Comparison of ENCODE assay signal across 18 mouse cellular contexts in the genomic region with DNA sequence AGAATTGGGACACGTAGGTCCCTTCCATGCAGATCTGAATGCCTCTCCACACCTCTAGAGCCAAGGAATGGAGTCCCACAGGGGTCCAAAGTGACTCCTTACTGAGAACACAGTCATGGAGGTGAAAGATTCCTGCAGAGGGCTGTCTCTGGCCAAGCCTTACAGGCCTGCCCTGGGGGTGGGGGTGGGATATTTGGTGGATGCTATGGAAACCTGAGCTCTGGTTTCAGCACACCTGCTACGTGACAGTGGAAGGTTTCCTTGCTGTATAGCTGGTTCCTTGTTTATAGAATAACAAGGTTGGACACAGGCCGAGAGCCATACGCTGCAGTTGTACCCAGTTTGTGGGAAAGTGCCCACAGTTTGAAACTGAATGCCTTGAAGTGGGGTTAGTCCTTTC.
DNase-seq lines count a peak whose midpoint lies in the region; ATAC-seq lines count a peak whose summit lies in the region.
"Had no signal": no experiment of that assay in that cellular context is flagged by ENCODE, and none has a peak within 500 bp of the region (broad histone marks: within the 10 kb centered on the region; RNA-seq: fewer than 3 reads in every experiment).

No protein-coding gene starts in this region.

- H3K4me1 ChIP-seq in heart, embryonic 10.5 days = peaks cover 43% of the 10 kb centered on the region
- H3K4me1 ChIP-seq in hindbrain, embryonic 10.5 days (replicated peaks) = peaks cover 7% of the 10 kb centered on the region
- no peaks in the 10 kb centered on the region for H3K4me1 ChIP-seq in hindbrain, embryonic 11.5 days (replicated peaks; ENCODE audit: control insufficient read depth, insufficient read depth, low read length)
- H3K4me1 ChIP-seq in neural tube, embryonic 11.5 days (ENCODE audit: control insufficient read depth, insufficient read depth, low read length) = no peaks in the 10 kb centered on the region
- no peaks in the 10 kb centered on the region for H3K4me1 ChIP-seq in neural tube, embryonic 15.5 days
- H3K4me1 ChIP-seq: forebrain, embryonic 15.5 days; hindbrain, embryonic 12.5 days; midbrain, embryonic 15.5 days; stomach, embryonic 15.5 days had no signal

- no peaks in the 10 kb centered on the region for H3K27me3 ChIP-seq in heart, embryonic 10.5 days (ENCODE audit: insufficient read depth, poor library complexity, severe bottlenecking)
- no peaks in the 10 kb centered on the region for H3K27me3 ChIP-seq in hindbrain, embryonic 10.5 days (ENCODE audit: insufficient read depth, poor library complexity, severe bottlenecking)
- no peaks in the 10 kb centered on the region for H3K27me3 ChIP-seq in hindbrain, embryonic 11.5 days (ENCODE audit: control insufficient read depth, insufficient read depth, low read length)
- no peaks in the 10 kb centered on the region for H3K27me3 ChIP-seq in neural tube, embryonic 11.5 days (ENCODE audit: control insufficient read depth, insufficient read depth, low read length)
- no peaks in the 10 kb centered on the region for H3K27me3 ChIP-seq in neural tube, embryonic 15.5 days (replicated peaks)
- H3K27me3 ChIP-seq: forebrain, embryonic 15.5 days; hindbrain, embryonic 12.5 days; midbrain, embryonic 15.5 days; stomach, embryonic 15.5 days had no signal

- H3K36me3 ChIP-seq in heart, embryonic 10.5 days = no peaks in the 10 kb centered on the region
- H3K36me3 ChIP-seq in hindbrain, embryonic 10.5 days = no peaks in the 10 kb centered on the region
- H3K36me3 ChIP-seq in hindbrain, embryonic 11.5 days (ENCODE audit: control insufficient read depth, insufficient read depth, low read length) = no peaks in the 10 kb centered on the region
- no peaks in the 10 kb centered on the region for H3K36me3 ChIP-seq in neural tube, embryonic 11.5 days (ENCODE audit: control insufficient read depth, insufficient read depth, low read length)
- H3K36me3 ChIP-seq in neural tube, embryonic 15.5 days = no peaks in the 10 kb centered on the region
- H3K36me3 ChIP-seq: forebrain, embryonic 15.5 days; hindbrain, embryonic 12.5 days; midbrain, embryonic 15.5 days; stomach, embryonic 15.5 days had no signal

- intact Hi-C loops in heart, postnatal 14 days (cut with DNase I) = no loop called here

- no peak overlapping the region for H3K9ac ChIP-seq in hindbrain, embryonic 11.5 days (ENCODE audit: low read depth, low read length)
- no peak overlapping the region for H3K9ac ChIP-seq in neural tube, embryonic 11.5 days (ENCODE audit: low read length)
- H3K9ac ChIP-seq in neural tube, embryonic 15.5 days (replicated peaks) = no peak overlapping the region
- H3K9ac ChIP-seq: forebrain, embryonic 15.5 days; hindbrain, embryonic 12.5 days; midbrain, embryonic 15.5 days; stomach, embryonic 15.5 days had no signal

- WGBS in heart, embryonic 10.5 days = 65% methylated on average over 4 of the region's 4 CpGs
- 63% methylated on average over 4 of the region's 4 CpGs for WGBS in hindbrain, embryonic 10.5 days
- WGBS in hindbrain, embryonic 11.5 days = 69% methylated on average over 4 of the region's 4 CpGs
- 76% methylated on average over 4 of the region's 4 CpGs for WGBS in neural tube, embryonic 11.5 days
- 82% methylated on average over 4 of the region's 4 CpGs for WGBS in neural tube, embryonic 15.5 days

- DNase-seq in heart, embryonic 10.5 days (ENCODE audit: low spot score) = no peak
- no peak for DNase-seq in heart, postnatal 14 days
- DNase-seq in hindbrain, embryonic 10.5 days (ENCODE audit: low spot score) = no peak
- DNase-seq in hindbrain, embryonic 11.5 days (ENCODE audit: low spot score) = no peak
- DNase-seq in neural tube, embryonic 11.5 days (ENCODE audit: low spot score) = peak; percentile 7
- DNase-seq in adrenal gland, adult 2 months = no peak
- DNase-seq: adrenal gland, adult 8-10 months; cerebellum, adult 9-10 months; gastrocnemius, postnatal 25 days; kidney, adult 18-20 months; kidney, postnatal 25 days; thymus, adult 18-20 months had no signal

- no peaks in the 10 kb centered on the region for H3K9me3 ChIP-seq in heart, embryonic 10.5 days
- H3K9me3 ChIP-seq in hindbrain, embryonic 10.5 days = no peaks in the 10 kb centered on the region
- H3K9me3 ChIP-seq in hindbrain, embryonic 11.5 days (ENCODE audit: control insufficient read depth, low read length) = no peaks in the 10 kb centered on the region
- H3K9me3 ChIP-seq in neural tube, embryonic 11.5 days (ENCODE audit: control insufficient read depth, low read length) = no peaks in the 10 kb centered on the region
- no peaks in the 10 kb centered on the region for H3K9me3 ChIP-seq in neural tube, embryonic 15.5 days (replicated peaks)
- H3K9me3 ChIP-seq: forebrain, embryonic 15.5 days; hindbrain, embryonic 12.5 days; midbrain, embryonic 15.5 days; stomach, embryonic 15.5 days had no signal

- ATAC-seq in hindbrain, embryonic 11.5 days (ENCODE audit: low FRiP score) = no peak
- no peak for ATAC-seq in neural tube, embryonic 11.5 days (ENCODE audit: insufficient read depth, low FRiP score, low TSS enrichment)
- ATAC-seq in neural tube, embryonic 15.5 days (ENCODE audit: low FRiP score) = no peak
- ATAC-seq: forebrain, embryonic 15.5 days; midbrain, embryonic 15.5 days had no signal

- H3K4me3 ChIP-seq in heart, embryonic 10.5 days = no peak overlapping the region
- no peak overlapping the region for H3K4me3 ChIP-seq in hindbrain, embryonic 10.5 days
- H3K4me3 ChIP-seq in hindbrain, embryonic 11.5 days (ENCODE audit: low read depth, low read length) = no peak overlapping the region
- H3K4me3 ChIP-seq in neural tube, embryonic 11.5 days (ENCODE audit: low read depth, low read length) = no peak overlapping the region
- H3K4me3 ChIP-seq in neural tube, embryonic 15.5 days (replicated peaks) = no peak overlapping the region
- H3K4me3 ChIP-seq: forebrain, embryonic 15.5 days; hindbrain, embryonic 12.5 days; midbrain, embryonic 15.5 days; myocyte; stomach, embryonic 15.5 days had no signal

- no peak overlapping the region for H3K4me2 ChIP-seq in hindbrain, embryonic 11.5 days (replicated peaks; ENCODE audit: low read depth, low read length)
- H3K4me2 ChIP-seq in neural tube, embryonic 11.5 days (ENCODE audit: low read depth) = no peak overlapping the region
- no peak overlapping the region for H3K4me2 ChIP-seq in neural tube, embryonic 15.5 days
- H3K4me2 ChIP-seq: forebrain, embryonic 15.5 days; hindbrain, embryonic 12.5 days; midbrain, embryonic 15.5 days; stomach, embryonic 15.5 days had no signal

- peak overlapping the region; percentile 38 for H3K27ac ChIP-seq in heart, embryonic 10.5 days
- 0 out of 2 replicates have a peak overlapping the region, but pooled peaks have one; percentile 40 for H3K27ac ChIP-seq in hindbrain, embryonic 10.5 days
- H3K27ac ChIP-seq in hindbrain, embryonic 11.5 days (ENCODE audit: low read depth, low read length) = no peak overlapping the region
- H3K27ac ChIP-seq in neural tube, embryonic 11.5 days (ENCODE audit: low read depth, low read length) = no peak overlapping the region
- H3K27ac ChIP-seq in neural tube, embryonic 15.5 days (replicated peaks) = no peak overlapping the region
- H3K27ac ChIP-seq: forebrain, embryonic 15.5 days; hindbrain, embryonic 12.5 days; midbrain, embryonic 15.5 days; stomach, embryonic 15.5 days had no signal

Comparison
In these comparisons a context has a peak if more than half of its experiments do, and no peak if none do; other contexts are left out.
1. H3K27ac ChIP-seq: peak in heart, embryonic 10.5 days (single experiment) and hindbrain, embryonic 10.5 days (single experiment); none in hindbrain, embryonic 11.5 days (single experiment), neural tube, embryonic 11.5 days (single experiment) and neural tube, embryonic 15.5 days (single experiment).